Mouse (Mus musculus): ENCODE data around the gene Gapvd1. TPM values are rescaled to one million over a fixed set of nuclear protein-coding genes. Genes with fewer than 3 reads are reported as not detected.
A peak's percentile ranks its signal among the peaks of the same experiment; 100 is the strongest.

The Gapvd1 gene
- total RNA-seq, 1 experiment, result 47.0 TPM

GRCm38 (mm10) chr2:34772252-34773235, 17.5 kb upstream of the Gapvd1 start:
- H3K9me3 ChIP-seq (ENCODE audit: control insufficient read depth, insufficient read depth, low read depth, low read length), result no peaks in the 10 kb centered on the region
- no peak for TF ChIP-seq ZC3H11A (IDR thresholded peaks at IDR 0.05; ENCODE audit: borderline replicate concordance, low read depth, low read length)
- TF ChIP-seq CHD2 (IDR thresholded peaks at IDR 0.05; ENCODE audit: low read depth, low read length), result no peak
- TF ChIP-seq MAFK (IDR thresholded peaks at IDR 0.05; ENCODE audit: insufficient read depth, low read depth, low read length), result no peak
- TF ChIP-seq ZNF384 (IDR thresholded peaks at IDR 0.05; ENCODE audit: low read depth, low read length), result 0 out of 2 replicates have a peak, but pooled peaks have one; percentile 8
- no peak for TF ChIP-seq HCFC1 (IDR thresholded peaks at IDR 0.05; ENCODE audit: borderline replicate concordance, insufficient read depth, low read length)
- H3K36me3 ChIP-seq (ENCODE audit: control insufficient read depth, insufficient read depth, low read length, poor library complexity, severe bottlenecking), result peaks cover 35% of the 10 kb centered on the region
- peaks cover 3 to 5% of the 10 kb centered on the region in 2 experiments; a peak in 1 of 4 replicates for H3K4me1 ChIP-seq (ENCODE audit: control insufficient read depth in 2 of 2, insufficient read depth in 2 of 2, low read length in 2 of 2, poor library complexity in 1 of 2)
- DNase-seq (ENCODE audit: low read depth, low spot score), result no peak
- peak overlapping the region; percentile 96 for H3K9ac ChIP-seq (ENCODE audit: insufficient read depth, low read depth, low read length, poor library complexity, severe bottlenecking)
- peak overlapping the region; percentile 82 to 97 for H3K4me3 ChIP-seq (ENCODE audit: insufficient read depth in 1 of 2, low read depth in 1 of 2, low read length in 2 of 2, poor library complexity in 1 of 2, severe bottlenecking in 1 of 2)
- peak overlapping the region; percentile 75 for H3K27ac ChIP-seq (ENCODE audit: insufficient read depth, low read depth, low read length, poor library complexity, severe bottlenecking)
- in situ Hi-C loops (cut with MboI; ENCODE audit: low sequenced_read_pairs in 2 of 2, unreplicated experiment in 2 of 2), result no loop called here

- peaks cover 33% of the 10 kb centered on the region for H3K36me3 ChIP-seq (ENCODE audit: control insufficient read depth, insufficient read depth, low read length, poor library complexity, severe bottlenecking)
- peak; percentile 99 for DNase-seq (ENCODE audit: low read depth, low spot score)
- peak within 1 kb of the TSS; percentile 97 for H3K4me3 ChIP-seq (ENCODE audit: insufficient read depth in 1 of 2, low read depth in 1 of 2, low read length in 2 of 2, poor library complexity in 1 of 2, severe bottlenecking in 1 of 2)
- H3K9me3 ChIP-seq (ENCODE audit: control insufficient read depth, insufficient read depth, low read depth, low read length), result no peaks in the 10 kb centered on the region
- in situ Hi-C loops (cut with MboI; ENCODE audit: low sequenced_read_pairs in 2 of 2, unreplicated experiment in 2 of 2), result no loop called here
- TF ChIP-seq HCFC1 (IDR thresholded peaks at IDR 0.05; ENCODE audit: borderline replicate concordance, insufficient read depth, low read length), result peak; percentile 85
- no peak for TF ChIP-seq ZC3H11A (IDR thresholded peaks at IDR 0.05; ENCODE audit: borderline replicate concordance, low read depth, low read length)
- no peak for TF ChIP-seq ZNF384 (IDR thresholded peaks at IDR 0.05; ENCODE audit: low read depth, low read length)
- peak; percentile 94 for TF ChIP-seq CHD2 (IDR thresholded peaks at IDR 0.05; ENCODE audit: low read depth, low read length)
- no peak for TF ChIP-seq MAFK (IDR thresholded peaks at IDR 0.05; ENCODE audit: insufficient read depth, low read depth, low read length)
- H3K27ac ChIP-seq (ENCODE audit: insufficient read depth, low read depth, low read length, poor library complexity, severe bottlenecking), result peak within 1 kb of the TSS; percentile 92
- peak within 1 kb of the TSS; percentile 98 for H3K9ac ChIP-seq (ENCODE audit: insufficient read depth, low read depth, low read length, poor library complexity, severe bottlenecking)
- H3K4me1 ChIP-seq (ENCODE audit: control insufficient read depth in 2 of 2, insufficient read depth in 2 of 2, low read length in 2 of 2, poor library complexity in 1 of 2), result peaks cover 3 to 5% of the 10 kb centered on the region in 2 experiments; a peak in 1 of 4 replicates
Observed at GRCm38 (mm10) chr2:34771368-34772226, 16.6 kb upstream of the Gapvd1 start, which contains the start of gene Hspa5. Gene Hspa5, plus strand, starts transcription at chr2:34771970.

GRCm38 (mm10) chr2:34770951-34771350, 15.9 kb upstream of the Gapvd1 start:
- in situ Hi-C loops (cut with MboI; ENCODE audit: low sequenced_read_pairs in 2 of 2, unreplicated experiment in 2 of 2), result no loop called here
- Histone ChIP-seq H3K27ac (ENCODE audit: insufficient read depth, low read depth, low read length, poor library complexity, severe bottlenecking) (peak overlapping the region; percentile 92), H3K4me3 (ENCODE audit: insufficient read depth in 1 of 2, low read depth in 1 of 2, low read length in 2 of 2, poor library complexity in 1 of 2, severe bottlenecking in 1 of 2) (peak overlapping the region; percentile 95 to 97), H3K9ac (ENCODE audit: insufficient read depth, low read depth, low read length, poor library complexity, severe bottlenecking) (peak overlapping the region; percentile 98), H3K4me1 (ENCODE audit: control insufficient read depth in 2 of 2, insufficient read depth in 2 of 2, low read length in 2 of 2, poor library complexity in 1 of 2) (peaks cover 3 to 5% of the 10 kb centered on the region in 2 experiments; a peak in 1 of 4 replicates), H3K36me3 (ENCODE audit: control insufficient read depth, insufficient read depth, low read length, poor library complexity, severe bottlenecking) (peaks cover 28% of the 10 kb centered on the region), H3K9me3 (ENCODE audit: control insufficient read depth, insufficient read depth, low read depth, low read length) (no peaks in the 10 kb centered on the region)
- DNase-seq (ENCODE audit: low read depth, low spot score), result no peak
- TF ChIP-seq HCFC1 (IDR thresholded peaks at IDR 0.05; ENCODE audit: borderline replicate concordance, insufficient read depth, low read length), result no peak
- no peak for TF ChIP-seq MAFK (IDR thresholded peaks at IDR 0.05; ENCODE audit: insufficient read depth, low read depth, low read length)
- no peak for TF ChIP-seq CHD2 (IDR thresholded peaks at IDR 0.05; ENCODE audit: low read depth, low read length)
- TF ChIP-seq ZNF384 (IDR thresholded peaks at IDR 0.05; ENCODE audit: low read depth, low read length), result no peak
- TF ChIP-seq ZC3H11A (IDR thresholded peaks at IDR 0.05; ENCODE audit: borderline replicate concordance, low read depth, low read length), result no peak

GRCm38 (mm10) chr2:34770049-34770448, 15.0 kb upstream of the Gapvd1 start:
- Histone ChIP-seq H3K9me3 (ENCODE audit: control insufficient read depth, insufficient read depth, low read depth, low read length) (no peaks in the 10 kb centered on the region), H3K27ac (ENCODE audit: insufficient read depth, low read depth, low read length, poor library complexity, severe bottlenecking) (no peak overlapping the region), H3K9ac (ENCODE audit: insufficient read depth, low read depth, low read length, poor library complexity, severe bottlenecking) (0 out of 2 replicates have a peak overlapping the region, but pooled peaks have one; percentile 14), H3K4me3 (ENCODE audit: insufficient read depth in 1 of 2, low read depth in 1 of 2, low read length in 2 of 2, poor library complexity in 1 of 2, severe bottlenecking in 1 of 2) (peak overlapping the region in 1 of 2 experiments; percentile 95; a peak in 1 of 4 replicates), H3K36me3 (ENCODE audit: control insufficient read depth, insufficient read depth, low read length, poor library complexity, severe bottlenecking) (peaks cover 22% of the 10 kb centered on the region), H3K4me1 (ENCODE audit: control insufficient read depth in 2 of 2, insufficient read depth in 2 of 2, low read length in 2 of 2, poor library complexity in 1 of 2) (peaks cover 3 to 5% of the 10 kb centered on the region in 2 experiments; a peak in 1 of 4 replicates)
- in situ Hi-C loops (cut with MboI; ENCODE audit: low sequenced_read_pairs in 2 of 2, unreplicated experiment in 2 of 2), result no loop called here
- TF ChIP-seq HCFC1 (IDR thresholded peaks at IDR 0.05; ENCODE audit: borderline replicate concordance, insufficient read depth, low read length) (no peak), MAFK (IDR thresholded peaks at IDR 0.05; ENCODE audit: insufficient read depth, low read depth, low read length) (no peak), ZC3H11A (IDR thresholded peaks at IDR 0.05; ENCODE audit: borderline replicate concordance, low read depth, low read length) (no peak), ZNF384 (IDR thresholded peaks at IDR 0.05; ENCODE audit: low read depth, low read length) (no peak), CHD2 (IDR thresholded peaks at IDR 0.05; ENCODE audit: low read depth, low read length) (no peak)
- no peak for DNase-seq (ENCODE audit: low read depth, low spot score)

Measured in ES-E14 (cell line).